Mouse (Mus musculus): ENCODE results near the gene Tulp2. TPM values are rescaled to one million over a fixed set of nuclear protein-coding genes. Genes with fewer than 3 reads are reported as not detected.
A peak's percentile ranks its signal among the peaks of the same experiment; 100 is the strongest.
"Not testable (repeated sequence)": the region's sequence is repeated elsewhere in the genome, so short reads cannot be mapped to it uniquely, and the experiment has no call there.

The Tulp2 gene
- total RNA-seq, 2 experiments from 2014 or later: not detected

DNA sequence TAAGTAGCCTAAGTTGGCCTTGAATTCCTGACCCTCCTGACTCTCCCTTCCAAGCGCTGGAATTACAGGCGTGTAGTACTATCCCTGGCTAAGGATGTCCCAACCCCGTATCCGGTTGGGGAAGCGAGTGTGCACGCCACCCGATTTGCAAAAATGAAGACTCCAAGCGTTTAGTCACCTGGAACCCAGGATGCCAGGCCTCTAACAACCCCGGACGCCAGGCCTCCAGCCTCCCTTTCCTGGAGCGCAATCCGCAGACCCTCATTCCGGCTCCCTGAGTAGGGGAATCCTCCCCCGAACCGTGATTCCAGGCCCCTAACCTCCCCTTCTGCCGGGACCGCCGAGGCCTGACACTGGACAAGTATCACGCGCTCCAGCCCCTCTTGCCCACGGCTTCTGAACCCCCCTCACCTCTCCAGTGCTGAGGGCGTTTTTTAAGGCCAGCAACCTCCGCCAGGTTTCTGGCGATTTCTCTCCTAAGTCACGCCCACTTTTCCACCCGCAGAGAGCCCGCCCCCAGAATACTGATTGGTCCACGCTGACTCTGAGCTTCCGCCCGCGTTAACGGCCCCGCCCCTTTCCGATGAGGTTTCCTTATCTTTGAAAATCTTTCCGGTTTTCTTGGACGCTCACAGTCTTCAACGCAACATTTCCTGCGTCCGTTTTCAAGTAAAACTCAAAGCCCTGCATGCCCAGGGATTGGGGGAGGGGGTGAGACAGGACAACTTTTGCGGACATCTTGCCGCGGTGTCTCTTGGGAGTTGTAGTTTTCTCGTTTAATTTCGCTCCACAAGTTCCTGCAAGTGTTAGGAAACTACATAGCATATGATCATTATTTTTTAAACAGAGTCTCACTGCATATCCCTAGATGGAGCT lies 28.5 kb downstream of the Tulp2 start, which contains the start of gene Nucb1:
TSS of gene Nucb1 (minus strand) at position 495 of the 876 bp plus-strand sequence.
- peak; percentile 88 to 94 for DNase-seq (ENCODE audit: low spot score in 2 of 2)
- intact Hi-C loops (cut with DNase I): no loop called here

DNA sequence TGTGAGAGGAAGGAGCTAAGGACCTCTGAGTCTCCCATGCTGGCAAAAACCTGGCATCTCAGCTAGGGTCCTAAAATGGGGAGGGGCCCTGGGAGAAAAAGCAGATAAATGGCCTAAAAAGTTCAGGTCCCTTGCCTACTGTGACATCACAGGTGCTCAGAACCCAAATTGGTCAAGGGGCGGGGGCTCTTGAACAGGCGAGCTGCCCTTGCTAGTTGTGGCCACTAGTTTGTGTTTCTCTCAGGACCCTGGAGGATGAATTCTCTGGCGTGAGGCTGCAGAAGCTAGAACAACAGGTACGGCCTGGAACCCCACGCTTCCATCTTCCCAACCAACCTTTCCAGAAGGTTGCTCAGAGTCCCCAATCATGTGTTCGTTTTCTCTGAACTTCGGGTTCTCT lies 32.7 kb downstream of the Tulp2 start:
- intact Hi-C loops (cut with DNase I): no loop called here
- DNase-seq (ENCODE audit: low spot score in 2 of 2): no peak

DNA sequence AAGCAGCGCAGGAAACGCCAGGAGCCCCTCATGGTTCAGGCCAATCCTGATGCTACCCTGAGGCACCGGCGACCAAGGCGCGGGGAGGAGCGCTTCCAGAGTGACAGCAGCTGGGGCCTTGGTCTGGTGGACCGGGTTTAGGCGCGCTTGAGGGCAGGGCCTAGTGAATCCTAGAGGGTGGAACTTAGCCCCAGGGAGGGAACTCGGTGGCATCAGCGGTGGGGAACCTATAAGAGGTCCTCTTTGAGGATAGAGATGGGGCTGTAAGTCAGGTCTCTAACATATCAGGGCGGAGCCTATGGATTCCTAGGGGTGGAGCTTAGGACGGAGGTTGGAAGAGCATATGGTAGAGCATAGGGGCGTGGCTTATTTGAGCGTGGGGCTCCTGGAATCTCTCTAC lies 33.8 kb downstream of the Tulp2 start:
- DNase-seq (ENCODE audit: low spot score in 2 of 2): no peak

DNA sequence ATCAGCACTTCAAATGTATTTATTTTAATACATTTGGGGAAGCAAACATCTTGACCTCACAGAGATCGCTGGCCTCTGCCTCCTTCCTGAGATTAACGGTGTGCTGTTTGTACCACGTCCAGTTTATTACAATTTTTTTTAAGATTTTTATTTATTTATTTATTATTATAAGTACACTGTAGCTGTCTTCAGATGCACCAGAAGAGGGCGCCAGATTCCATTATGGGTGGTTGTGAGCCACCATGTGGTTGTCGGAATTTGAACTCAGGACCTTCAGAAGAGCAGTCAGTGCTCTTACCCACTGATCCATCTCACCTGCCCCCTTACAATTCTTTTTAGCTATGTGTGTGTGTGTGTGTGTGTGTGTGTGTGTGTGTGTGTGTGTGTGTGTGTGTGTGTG lies 35.2 kb downstream of the Tulp2 start:
- intact Hi-C loops (cut with DNase I): not testable (repeated sequence)

More for the DNA sequence above, 33.8 kb downstream of the Tulp2 start:
- intact Hi-C loops (cut with DNase I): no loop called here

DNA sequence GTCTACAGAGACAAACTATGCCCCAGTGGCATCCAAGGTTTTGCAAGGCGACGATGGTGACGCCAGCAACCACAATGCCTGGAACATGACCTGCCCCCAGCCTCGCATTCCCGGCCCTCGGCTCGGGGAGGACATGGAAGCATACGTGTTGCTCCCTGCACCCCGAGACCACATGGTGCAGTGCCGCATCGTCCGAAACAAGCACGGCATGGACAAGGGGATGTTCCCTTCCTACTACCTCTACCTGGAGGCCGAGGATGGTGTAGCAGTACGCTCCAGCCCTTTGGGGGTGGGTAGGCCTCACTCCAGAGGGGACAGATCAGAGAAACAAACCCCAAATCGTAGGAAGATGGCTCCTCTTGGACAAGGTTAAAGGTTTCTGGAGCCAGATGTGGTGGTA lies 36.9 kb downstream of the Tulp2 start:
- DNase-seq (ENCODE audit: low spot score in 2 of 2): no peak
- intact Hi-C loops (cut with DNase I): no loop called here

More for the DNA sequence above, 35.2 kb downstream of the Tulp2 start:
- not testable (repeated sequence) for DNase-seq (ENCODE audit: low spot score in 2 of 2)

DNA sequence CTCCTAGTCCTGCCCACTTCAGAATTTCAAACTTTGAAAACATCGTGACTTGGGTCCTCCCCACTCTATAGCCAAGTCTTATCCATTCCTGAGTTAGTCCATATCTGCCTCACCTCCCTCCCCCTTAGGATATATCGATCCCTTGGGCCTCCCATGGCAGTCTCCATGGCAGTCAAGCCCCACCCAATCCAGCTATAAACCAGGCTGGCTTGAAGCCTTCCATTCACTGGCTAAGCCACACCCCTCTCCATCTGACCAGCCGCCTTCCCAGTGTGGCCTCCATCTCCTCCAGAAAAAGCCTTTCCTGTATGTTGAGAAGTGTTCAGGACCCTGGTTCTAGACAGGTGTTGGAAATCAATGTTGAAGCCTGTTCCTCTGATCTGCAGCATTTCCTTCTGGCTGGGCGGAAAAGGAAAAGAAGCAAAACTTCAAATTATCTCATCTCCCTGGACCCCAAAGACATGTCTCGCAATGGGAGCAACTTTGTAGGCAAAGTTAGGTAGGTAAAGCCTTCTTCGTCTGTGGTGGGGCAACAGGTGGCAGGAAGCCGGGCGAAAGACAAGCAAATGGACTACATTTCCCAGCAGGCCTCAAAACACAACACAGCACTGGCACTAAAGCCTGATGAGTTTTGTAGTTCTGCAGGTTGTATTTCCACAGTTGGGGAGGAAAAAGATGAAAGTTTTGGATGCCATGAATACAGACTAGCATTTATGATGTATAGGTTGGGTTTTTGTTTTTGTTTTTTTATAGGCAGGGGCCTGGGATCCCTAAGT lies 37.9 kb downstream of the Tulp2 start:
- no peak for DNase-seq (ENCODE audit: low spot score in 2 of 2)
- intact Hi-C loops (cut with DNase I): loop anchor here (5.0 kb wide), 1 partner anchor 42 kb away; no protein-coding TSS in a partner anchor

DNA sequence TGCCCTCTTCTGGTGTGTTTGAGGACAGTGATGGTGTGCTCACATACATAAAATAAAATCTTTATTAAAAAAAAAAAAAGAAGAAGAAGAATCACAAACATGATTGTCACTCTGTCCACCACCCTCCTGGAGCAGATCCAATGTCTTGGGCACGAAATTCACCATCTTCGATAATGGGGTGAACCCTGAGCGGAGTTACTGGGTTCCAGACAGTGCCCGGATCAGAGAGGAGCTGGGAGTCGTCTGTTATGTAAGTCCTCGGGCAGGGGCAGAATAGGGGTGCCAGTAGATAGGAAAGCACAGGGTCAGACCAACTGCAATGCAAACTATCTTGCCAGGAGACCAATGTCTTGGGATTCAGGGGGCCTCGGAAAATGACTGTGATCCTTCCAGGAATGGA lies 38.9 kb downstream of the Tulp2 start:
- intact Hi-C loops (cut with DNase I): loop anchor here (5.0 kb wide), 1 partner anchor 43 kb away; no protein-coding TSS in a partner anchor
- no peak for DNase-seq (ENCODE audit: low spot score in 2 of 2)

DNA sequence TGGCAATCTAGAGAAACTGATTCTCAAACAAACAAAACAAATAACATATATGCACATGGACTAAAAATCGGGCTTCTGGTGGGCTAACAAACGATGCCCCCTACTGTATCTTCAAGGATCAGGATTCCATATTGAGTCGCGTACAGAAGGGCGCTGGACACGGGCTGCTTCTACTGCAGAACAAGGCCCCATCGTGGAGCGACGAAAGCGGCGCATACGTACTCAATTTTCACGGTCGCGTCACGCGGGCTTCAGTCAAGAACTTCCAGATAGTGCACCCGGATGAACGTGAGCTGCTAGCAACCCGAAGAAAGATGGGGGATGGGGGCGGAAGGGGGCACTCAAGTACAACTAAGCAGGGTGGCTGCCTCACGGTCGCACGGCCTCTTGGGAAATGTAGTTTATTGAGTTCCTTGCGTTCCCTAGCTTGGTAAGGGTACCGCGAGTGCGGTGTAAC lies 40.1 kb downstream of the Tulp2 start:
- intact Hi-C loops (cut with DNase I): loop anchor here (5.0 kb wide), 1 partner anchor 44 kb away; no protein-coding TSS in a partner anchor
- peak; percentile 91 to 96 for DNase-seq (ENCODE audit: low spot score in 2 of 2)

DNA sequence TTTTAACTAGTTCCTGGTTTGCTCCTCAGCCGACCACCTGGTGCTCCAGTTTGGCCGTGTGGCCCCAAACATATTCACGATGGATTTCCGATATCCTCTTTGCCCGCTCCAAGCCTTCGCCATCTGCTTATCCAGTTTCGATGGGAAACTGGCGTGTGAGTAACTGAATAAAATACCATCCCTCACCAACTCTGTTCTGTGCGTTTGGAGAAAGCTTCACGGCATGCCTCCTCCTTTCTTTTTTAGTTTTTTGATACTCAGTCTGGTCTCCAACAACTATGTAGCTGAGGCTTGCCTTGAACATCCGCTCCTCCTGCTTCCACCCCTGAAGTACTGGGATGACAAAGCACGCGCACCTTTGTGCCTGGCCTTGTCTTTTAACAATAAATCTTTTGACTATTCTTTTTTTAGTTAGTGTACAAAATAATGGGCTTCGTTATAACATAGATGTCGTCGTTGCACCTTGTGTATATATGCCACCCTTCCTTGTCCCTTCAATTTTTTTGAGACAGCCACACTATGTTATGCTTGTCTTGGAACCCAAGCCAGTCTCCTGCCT lies 40.6 kb downstream of the Tulp2 start:
- no peak for DNase-seq (ENCODE audit: low spot score in 2 of 2)
- intact Hi-C loops (cut with DNase I): loop anchor here (5.0 kb wide), 1 partner anchor 45 kb away; no protein-coding TSS in a partner anchor

DNA sequence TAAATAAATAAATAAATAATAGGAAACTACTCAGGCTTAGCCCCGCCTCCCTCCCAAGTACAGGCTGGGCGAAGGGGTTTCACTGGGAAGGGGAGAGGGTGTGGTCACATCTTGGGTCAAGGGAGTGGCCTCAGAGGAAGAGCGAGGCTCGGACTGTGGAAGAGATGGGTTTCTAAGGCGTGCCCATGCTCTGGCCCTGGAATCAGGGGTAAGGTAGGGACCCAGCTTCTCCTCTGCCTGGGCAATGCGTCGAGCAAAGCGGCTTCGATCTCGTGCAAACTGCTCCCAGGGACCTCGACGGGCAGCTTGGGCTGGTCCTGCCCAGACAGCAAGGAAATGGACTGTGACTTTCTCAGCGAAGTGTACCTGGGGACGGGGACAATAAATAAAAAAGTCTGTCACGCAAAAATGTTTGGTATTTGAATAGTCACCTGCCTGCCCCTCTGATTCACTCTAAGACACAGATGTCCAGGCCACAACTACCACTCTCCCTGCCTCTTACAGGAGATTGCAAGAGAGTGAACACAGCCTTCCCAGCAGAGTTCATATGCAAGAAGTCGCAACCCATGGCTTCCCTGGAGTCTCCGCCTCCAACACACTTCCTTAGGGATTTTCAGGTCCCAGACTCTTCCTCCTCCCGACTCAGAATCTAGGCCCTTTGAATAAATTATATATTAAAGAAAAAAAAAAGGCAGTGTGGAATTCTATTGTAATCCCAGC lies 41.4 kb downstream of the Tulp2 start:
- DNase-seq (ENCODE audit: low spot score in 2 of 2): no peak
- intact Hi-C loops (cut with DNase I): loop anchor here (5.0 kb wide), 1 partner anchor 46 kb away; no protein-coding TSS in a partner anchor

DNA sequence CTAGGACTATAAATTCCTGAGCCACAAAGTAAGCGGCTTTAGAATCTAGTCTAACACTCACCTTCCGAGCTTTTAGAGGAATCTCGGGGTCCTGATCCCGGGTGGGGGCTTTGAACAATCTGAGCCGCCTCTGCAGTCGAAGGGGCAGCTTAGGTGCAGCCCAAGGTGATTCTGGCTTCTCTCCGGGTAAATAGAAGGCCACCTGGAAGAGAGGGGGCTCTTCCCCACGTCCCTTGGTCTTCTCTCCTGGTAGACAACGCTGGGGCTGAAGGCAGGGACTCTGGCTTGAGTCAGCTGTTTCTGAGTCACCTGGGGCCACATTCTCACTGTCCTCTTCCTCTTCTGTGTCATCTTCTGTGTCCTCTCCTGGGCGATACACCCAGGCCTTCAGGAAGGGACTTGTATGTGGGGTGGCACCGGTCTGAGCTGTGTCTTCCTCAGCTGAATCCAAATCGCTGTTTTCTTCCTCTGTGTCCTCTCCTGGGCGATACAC lies 42.0 kb downstream of the Tulp2 start:
- intact Hi-C loops (cut with DNase I): loop anchor here (5.0 kb wide), 1 partner anchor 46 kb away; no protein-coding TSS in a partner anchor
- no peak for DNase-seq (ENCODE audit: low spot score in 2 of 2)

DNA sequence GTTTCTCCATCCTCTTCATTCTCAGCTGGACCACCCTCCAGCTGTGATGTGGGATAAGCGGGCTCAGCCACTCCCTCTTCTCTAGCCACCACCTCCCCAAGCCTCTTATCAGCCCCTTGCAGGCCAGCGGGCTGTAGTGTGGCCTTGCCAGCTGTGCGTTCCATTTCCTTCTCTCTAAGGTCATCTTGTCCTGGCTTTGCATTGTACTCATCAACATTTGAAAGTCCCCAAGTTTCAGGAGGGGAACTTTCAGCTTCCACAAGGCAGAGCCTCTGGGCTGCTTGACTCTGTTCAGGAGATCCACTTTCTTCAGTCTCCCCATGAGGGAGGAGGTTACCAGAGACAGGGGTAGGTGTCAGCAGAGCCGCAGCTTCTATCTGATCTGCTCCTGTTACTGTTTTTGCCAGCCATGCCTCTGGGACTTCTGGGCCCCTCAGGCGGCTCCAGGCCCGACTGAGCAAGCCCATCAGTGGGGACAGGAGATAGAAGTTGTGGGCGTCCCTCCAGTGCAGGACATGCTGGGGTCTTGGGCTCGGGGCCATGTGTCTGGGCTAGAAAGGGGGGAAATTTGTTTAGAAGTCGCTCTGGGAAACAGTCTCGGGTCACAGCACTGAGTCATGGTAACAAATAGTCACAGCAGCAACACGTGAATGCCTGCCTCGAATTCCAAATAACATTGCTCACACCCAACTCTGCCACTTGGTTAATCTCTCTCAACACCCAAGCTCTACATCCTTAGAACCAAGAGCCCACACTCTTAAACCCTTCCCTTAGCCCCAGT lies 43.4 kb downstream of the Tulp2 start:
- intact Hi-C loops (cut with DNase I): loop anchor here (5.0 kb wide), 1 partner anchor 48 kb away; no protein-coding TSS in a partner anchor
- no peak for DNase-seq (ENCODE audit: low spot score in 2 of 2)

DNA sequence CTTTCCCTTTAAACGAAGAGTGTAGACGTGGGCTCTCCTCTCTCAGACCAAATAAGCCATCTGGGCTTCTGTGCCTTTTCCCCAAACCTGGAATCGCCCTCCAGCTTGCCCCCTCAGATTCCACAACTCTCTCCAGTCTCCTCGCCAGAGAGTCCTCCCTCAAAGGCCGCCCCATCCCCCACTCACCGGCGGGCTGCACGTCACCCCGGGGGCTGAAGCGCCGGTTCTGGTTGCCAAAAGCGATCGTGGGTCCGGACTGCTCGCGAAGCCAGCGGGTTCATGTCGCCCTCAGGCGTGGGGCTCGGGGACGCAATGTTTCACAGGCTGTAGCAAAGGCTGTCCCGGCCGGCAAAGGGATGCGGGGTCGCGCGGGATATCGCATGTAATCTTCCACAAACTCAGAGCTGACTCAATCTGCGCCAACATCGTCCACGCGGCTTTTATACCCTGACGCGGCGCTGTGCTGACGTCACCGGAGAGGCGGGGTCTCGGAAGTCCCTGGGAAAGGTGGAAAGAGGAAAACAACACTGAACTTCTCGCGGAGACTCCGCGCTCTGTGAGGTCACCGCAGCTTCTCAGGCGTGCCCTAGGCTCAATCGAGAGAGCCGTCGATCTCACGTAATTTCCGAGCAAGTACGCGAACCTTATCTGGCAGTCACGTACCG lies 44.3 kb downstream of the Tulp2 start, which contains the start of the genes Ppp1r15a and Plekha4:
TSS of gene Ppp1r15a (minus strand) at position 460 of the 665 bp plus-strand sequence.
TSS of gene Plekha4 (plus strand) at position 522 of the 665 bp plus-strand sequence.
- intact Hi-C loops (cut with DNase I): no loop called here
- peak; percentile 94 to 95 for DNase-seq (ENCODE audit: low spot score in 2 of 2)

DNA sequence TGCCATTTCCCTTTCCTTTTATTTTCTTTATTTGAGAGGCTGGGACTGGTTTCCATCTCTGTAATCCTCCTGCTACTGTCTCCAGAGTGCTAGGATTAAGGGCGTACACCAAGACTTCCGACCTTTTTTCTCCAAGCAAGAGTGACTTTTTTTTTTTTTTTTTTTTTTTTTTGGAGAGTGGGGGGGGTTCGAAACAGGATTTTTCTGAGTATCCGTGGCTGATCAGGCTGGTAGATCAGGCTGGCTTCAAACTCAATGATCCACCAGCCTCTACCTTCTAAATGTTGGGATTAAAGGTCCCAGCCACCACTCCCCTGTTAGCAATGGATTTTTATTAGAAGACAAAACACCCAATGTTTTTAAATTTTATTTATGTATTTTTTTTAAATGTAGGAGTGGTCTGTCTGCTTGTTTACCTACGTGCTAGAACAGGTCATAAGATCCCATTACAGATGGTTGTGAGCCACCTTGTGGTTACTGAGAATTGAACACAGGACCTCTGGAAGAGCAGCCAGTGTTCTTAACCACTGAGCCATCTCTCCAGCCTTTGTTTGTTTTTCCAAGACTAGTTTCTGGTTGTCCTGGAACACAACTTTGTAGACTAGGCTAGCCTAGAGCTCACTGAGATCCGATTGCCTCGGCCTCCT lies 44.9 kb downstream of the Tulp2 start:
- intact Hi-C loops (cut with DNase I): no loop called here

DNA sequence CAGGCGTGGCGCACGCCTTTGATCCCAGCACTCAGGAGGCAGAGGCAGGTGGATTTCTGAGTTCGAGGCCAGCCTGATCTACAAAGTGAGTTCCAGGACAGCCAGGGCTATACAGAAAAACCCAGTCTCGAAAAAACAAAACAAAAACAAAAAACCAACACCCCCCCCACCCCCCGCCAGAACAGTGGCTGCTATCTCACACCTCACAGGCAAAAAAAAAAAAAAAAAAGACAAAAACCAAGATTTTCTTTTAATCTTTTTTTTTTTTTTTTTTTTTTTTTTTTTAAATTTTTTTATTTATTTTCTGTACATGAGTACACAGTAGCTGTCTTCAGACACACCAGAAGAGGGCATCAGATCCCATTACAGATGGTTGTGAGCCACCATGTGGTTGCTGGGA lies 45.5 kb downstream of the Tulp2 start:
- DNase-seq (ENCODE audit: low spot score in 2 of 2); intact Hi-C loops (cut with DNase I): not testable (repeated sequence)

More for the DNA sequence above, 44.9 kb downstream of the Tulp2 start:
- no peak for DNase-seq (ENCODE audit: low spot score in 2 of 2)

DNA sequence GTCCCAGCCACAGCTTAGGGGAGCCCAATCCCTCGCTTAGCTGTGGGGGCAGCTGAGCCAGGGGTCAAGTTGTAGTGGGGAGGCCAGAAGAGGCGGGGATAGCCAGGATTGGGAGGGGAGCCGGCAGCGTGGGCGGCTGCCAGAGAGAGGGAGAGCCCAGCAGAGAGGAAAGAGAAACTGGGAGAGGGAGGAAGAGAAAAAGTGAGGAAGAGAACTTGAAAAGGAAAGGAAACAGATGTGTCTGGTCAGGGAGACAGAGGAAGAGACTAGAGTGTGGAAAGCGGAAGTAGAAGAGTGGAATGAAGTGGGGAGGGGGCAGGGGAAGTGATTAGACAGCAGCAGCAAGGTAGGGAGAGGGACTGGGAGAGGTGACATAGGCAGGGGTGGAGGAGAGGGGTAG lies 47.8 kb downstream of the Tulp2 start:
- intact Hi-C loops (cut with DNase I): no loop called here
- no peak for DNase-seq (ENCODE audit: low spot score in 2 of 2)

DNA sequence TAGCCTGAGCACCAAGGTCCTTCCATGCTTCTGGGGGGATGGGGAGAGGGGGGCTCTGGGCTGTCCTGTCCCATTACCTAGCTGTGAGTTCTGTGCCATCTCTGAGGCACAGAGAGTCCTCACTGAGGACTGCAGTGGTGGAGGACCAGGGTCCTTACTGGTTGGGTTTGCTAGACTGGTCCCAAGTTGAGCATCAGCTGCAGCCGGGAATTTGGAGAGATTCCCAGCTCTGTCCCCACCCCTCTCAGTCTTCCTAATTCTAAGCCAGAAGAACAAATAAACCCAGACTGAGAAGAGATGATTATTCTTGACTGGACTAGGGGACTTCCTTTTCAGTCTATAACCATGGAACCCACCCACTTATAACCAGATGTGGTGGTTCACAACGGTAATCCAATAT lies 49.0 kb downstream of the Tulp2 start:
- no peak for DNase-seq (ENCODE audit: low spot score in 2 of 2)
- intact Hi-C loops (cut with DNase I): no loop called here
